Mouse (Mus musculus) telencephalon, adult 2 months (tissue): ENCODE data around the gene Ajap1.

Experiments used
- DNase-seq: peaks from one replicate; pipeline ENCODE4 v3.0.0-alpha.2; 2011; ENCODE audit warnings: low read depth, low spot score

Ajap1 gene

GRCm38 (mm10) chr4:153482459-153483338 lies at the start of gene Ajap1:
Gene Ajap1, minus strand, starts transcription at chr4:153482811.
- no peak for DNase-seq

DNA sequence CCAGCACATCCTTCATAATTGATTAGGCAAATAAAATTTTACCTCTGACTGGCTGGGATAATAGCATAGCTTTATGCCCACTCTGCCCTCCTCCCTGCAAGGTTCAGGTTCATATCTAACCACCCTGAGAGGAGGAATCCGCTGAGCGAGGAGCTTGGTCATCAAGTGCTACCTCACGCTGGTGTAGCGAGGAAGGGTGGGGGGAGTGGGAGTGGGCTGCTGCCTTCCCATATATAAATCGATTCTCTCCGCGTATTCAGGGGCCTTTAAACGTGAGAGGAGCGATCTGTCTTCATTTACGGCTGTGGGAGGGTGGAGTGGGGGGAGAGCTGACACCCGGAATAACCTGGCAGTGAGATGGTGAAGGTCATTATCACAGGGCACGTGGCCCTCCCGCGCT lies 47.9 kb upstream of the Ajap1 start:
- DNase-seq = no peak

DNA sequence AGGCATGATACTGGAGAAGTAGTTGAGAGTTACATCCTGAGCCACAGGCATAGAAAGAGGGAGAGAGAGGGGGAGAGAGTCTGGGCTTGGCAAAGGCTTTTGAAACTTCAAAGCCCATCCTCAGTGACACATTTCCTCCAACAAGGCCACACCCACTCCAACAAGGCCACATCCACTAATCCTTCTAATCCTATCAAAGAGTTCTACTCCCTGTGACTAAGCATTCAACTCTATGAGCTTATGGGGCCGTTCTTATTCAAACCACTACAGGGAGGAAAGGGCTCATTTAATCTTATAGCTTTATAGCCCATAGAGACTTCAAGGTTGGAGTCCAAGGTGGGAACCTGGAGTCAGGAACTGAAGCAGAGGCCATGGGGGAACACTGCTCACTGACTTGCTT lies 39.0 kb upstream of the Ajap1 start:
- DNase-seq = no peak

DNA sequence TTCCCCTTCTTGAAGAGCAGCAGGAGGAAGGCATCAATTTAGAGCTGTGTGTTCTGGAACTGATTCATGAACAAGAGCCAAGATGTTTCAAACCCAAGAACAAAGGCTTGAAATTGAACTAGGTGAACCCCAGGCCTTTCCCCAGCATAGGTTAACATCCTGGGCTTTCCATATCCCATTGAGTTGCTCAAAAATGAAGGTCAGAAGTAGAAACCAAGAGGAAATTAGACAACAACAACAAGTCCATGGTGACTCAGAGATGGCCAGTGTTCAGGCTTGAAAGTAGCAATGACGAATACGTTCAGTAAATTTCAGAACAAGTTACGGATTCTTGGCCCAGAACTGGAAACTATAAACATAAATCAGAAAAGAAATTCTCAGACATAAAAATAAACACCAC lies 37.3 kb upstream of the Ajap1 start:
- DNase-seq = no peak

- DNase-seq = no peak
These were observed 36.7 kb upstream of the Ajap1 start for GRCm38 (mm10) chr4:153519289-153519688.

DNA sequence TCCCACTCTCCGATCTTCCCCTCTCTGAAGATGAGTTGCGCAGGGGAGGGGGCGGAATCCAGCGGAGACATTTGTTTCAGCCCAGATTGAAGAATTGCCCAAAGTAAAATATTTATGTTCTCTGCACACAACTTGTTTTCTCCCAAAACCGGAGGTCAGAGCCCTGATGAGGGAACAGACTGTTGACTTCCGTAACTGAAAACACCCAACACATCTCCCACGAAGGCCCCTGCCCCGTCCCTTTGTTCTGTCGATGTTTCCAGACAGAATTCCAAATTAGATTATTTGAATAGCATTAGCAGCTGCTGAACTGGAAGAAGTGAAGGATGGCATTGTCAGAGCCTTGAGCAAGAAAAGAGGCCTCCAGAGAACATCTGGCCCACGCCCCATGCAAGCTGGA lies 33.2 kb upstream of the Ajap1 start:
- DNase-seq = no peak

DNA sequence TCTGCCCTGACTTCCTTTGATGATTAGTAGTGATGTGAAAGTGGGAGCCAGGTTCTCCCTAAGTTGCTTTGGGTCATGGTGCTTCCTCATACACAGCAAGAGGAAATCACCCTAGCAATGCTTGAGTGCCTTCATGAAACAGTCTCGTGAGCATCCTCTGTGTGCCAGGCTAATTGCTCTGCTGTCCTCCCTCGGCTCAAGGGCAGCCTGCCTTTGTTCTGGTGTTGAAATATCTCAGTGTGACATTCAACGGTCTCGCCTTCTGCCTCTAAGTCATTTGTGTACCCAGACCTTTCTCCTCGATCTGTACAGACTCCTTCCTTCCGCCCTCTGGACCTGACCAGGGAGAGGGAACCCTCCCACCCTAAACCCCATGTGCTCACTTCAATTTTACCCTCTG lies 31.5 kb upstream of the Ajap1 start:
- DNase-seq = no peak

- no peak for DNase-seq
These were observed 28.9 kb upstream of the Ajap1 start for GRCm38 (mm10) chr4:153511530-153511929.

DNA sequence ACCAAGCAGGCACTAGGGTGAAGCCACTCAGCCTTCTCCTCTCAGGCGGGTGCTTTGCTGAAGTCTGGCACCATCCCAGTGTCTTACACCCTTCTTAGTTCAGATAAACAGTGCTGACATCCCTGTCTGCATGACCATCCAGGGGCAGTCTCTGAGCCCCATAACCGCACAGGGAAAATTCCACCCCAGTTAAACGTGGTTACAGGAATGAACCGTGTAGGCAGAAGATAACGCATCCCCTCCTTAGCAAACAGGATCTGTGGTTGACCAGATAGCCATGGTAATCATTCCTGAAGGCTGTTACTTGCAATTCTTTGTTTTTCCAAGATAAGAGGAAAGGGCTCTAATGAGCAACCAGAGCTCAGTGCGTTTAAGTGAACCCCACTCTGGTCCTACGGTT lies 19.3 kb upstream of the Ajap1 start:
- no peak for DNase-seq

DNA sequence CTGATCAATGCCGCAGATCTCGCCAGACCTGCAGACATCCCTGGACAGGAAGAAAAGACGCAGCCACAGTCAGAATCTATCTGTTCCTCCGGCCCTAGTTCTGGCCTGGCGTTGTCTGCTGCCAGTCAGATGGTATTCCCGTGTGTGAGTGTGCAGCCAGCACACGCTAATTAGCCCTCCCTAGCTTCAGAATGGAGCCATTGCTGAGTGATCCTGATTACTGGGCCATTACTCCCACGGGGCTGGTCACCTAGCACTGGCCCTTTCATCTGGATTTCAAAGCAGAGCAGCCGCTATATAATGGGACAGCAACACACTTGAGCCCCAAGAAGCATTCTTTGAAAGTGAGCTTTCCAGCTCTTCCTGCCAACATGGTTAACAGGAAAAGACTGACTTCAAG lies 9.8 kb upstream of the Ajap1 start:
- DNase-seq = no peak

DNA sequence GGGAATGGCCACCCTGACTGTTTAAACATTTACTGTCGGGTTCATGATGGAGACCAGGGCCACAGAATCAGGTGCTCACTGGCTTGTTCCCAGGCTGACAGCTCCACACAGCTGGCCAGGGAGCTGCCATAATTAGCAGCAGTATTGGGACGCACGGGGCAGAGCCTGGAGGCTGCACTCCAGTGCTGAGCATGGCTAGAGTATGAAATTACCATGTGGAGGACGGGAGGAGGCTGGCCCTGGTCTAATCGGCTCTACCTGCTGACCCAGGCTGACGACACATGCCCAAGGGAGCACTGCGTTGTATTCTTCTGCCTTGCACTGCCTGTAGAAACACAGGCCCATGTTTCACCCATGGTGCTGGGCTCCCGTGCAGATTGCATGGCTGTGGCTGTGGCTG lies 6.5 kb upstream of the Ajap1 start:
- DNase-seq = no peak

GRCm38 (mm10) chr4:153485913-153486312 lies 3.3 kb upstream of the Ajap1 start:
- no peak for DNase-seq

GRCm38 (mm10) chr4:153484392-153484791 lies 1.8 kb upstream of the Ajap1 start:
- DNase-seq = no peak

- no peak for DNase-seq
These were observed 1.0 kb downstream of the Ajap1 start for GRCm38 (mm10) chr4:153481361-153482234.

- peak; percentile 80 for DNase-seq
These were observed 1.9 kb downstream of the Ajap1 start for GRCm38 (mm10) chr4:153480551-153481262.

GRCm38 (mm10) chr4:153479144-153479543 lies 3.5 kb downstream of the Ajap1 start:
- DNase-seq = no peak

- no peak for DNase-seq
These were observed 8.9 kb downstream of the Ajap1 start for GRCm38 (mm10) chr4:153473480-153474252.

- DNase-seq = no peak
These were observed 12.9 kb downstream of the Ajap1 start for GRCm38 (mm10) chr4:153469712-153470111.

DNA sequence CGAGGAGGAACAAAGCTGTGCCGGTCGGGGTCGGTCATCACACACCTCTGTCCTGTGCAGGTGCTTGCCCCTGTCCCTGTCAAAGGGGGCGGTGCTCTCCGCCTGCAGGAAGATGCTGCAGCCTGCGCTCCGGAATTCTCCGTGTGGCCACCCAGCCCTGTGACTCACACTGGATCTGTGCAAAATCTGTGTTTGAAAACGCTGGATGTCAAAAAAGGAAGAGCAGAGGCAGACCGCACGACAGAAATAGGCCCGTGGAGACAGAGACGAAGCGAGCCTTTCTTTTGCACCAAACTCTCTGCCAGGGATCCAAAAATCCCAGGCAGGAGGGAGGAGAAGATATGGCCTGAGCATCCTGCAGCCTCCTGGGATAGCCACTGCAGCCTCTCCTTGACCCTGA lies 22.7 kb downstream of the Ajap1 start:
- peak; percentile 84 for DNase-seq

GRCm38 (mm10) chr4:153459503-153459902 lies 23.1 kb downstream of the Ajap1 start:
- no peak for DNase-seq

- no peak for DNase-seq
These were observed 23.8 kb downstream of the Ajap1 start for GRCm38 (mm10) chr4:153458821-153459220.
